Mouse (Mus musculus): Measurements from ENCODE around the gene Ndufa11.

GRCm38 (mm10) chr17:56767531-56768135 lies 50.1 kb downstream of the Ndufa11 start:
- TF ChIP-seq CTCF (IDR thresholded peaks at IDR 0.05) = no peak
- TF ChIP-seq POLR2A (IDR thresholded peaks at IDR 0.05; ENCODE audit: insufficient read depth, low read depth, low read length) = no peak
